Mouse (Mus musculus) lung, embryonic 15.5 days (tissue): Measurements from ENCODE around the gene Atg7. TPM values are rescaled to one million over a fixed set of nuclear protein-coding genes. Genes with fewer than 3 reads are reported as not detected.

Source experiments
- ATAC-seq: fragments of 200-750 bp; cut with Nextera tagmentation; 2 replicates; pipeline ENCODE4 v1.8.0; 2017; ENCODE audit warnings: moderate number of reproducible peaks, borderline replicate concordance; ENCODE audit not compliant: low FRiP score, low TSS enrichment; ENCODE audit errors: extremely low read depth
- H3K27ac ChIP-seq: fragments of 300-500 bp; sonication (generic); 2 replicates; pipeline ENCODE4 v1.5.1; 2015; ENCODE audit warnings: moderate library complexity, mild to moderate bottlenecking, inconsistent platforms
- H3K27me3 ChIP-seq: fragments of 300-500 bp; sonication (generic); 2 replicates; pipeline ENCODE4 v1.6.1; 2015; ENCODE audit warnings: inconsistent platforms
- H3K36me3 ChIP-seq: fragments of 300-500 bp; sonication (generic); 2 replicates; pipeline ENCODE4 v1.6.1; 2015; ENCODE audit warnings: inconsistent platforms
- H3K4me1 ChIP-seq: fragments of 300-500 bp; sonication (generic); 2 replicates; pipeline ENCODE4 v1.6.1; 2015; ENCODE audit warnings: inconsistent platforms
- H3K4me2 ChIP-seq: fragments of 300-500 bp; sonication (generic); 2 replicates; pipeline ENCODE4 v1.6.1; 2015; ENCODE audit warnings: inconsistent platforms, mild to moderate bottlenecking, moderate library complexity
- H3K4me3 ChIP-seq: fragments of 300-500 bp; sonication (generic); 2 replicates; pipeline ENCODE4 v1.5.1; 2015; ENCODE audit warnings: mild to moderate bottlenecking, inconsistent platforms
- H3K9ac ChIP-seq: fragments of 300-500 bp; sonication (generic); 2 replicates; pipeline ENCODE4 v1.6.1; 2015; ENCODE audit warnings: inconsistent platforms
- H3K9me3 ChIP-seq: fragments of 300-500 bp; sonication (generic); 2 replicates; pipeline ENCODE4 v1.6.1; 2016; ENCODE audit warnings: inconsistent platforms
- whole genome bisulfite sequencing: fragments of 180-500 bp; shearing (Covaris S2); methylation state at CpG from one replicate; pipeline ENCODE4 v1.1.7; 2015; 5-methylcytosine and 5-hydroxymethylcytosine counted together
- polyA plus RNA-seq: library from polyadenylated mRNA; unstranded; fragments of >200 nt; fragmentation: Nextera tagmentation; extraction: Ambion mirVana; gene quantifications from 2 replicates; pipeline ENCODE4 v1.2.1, GENCODE M21; 2015

Atg7 gene
- polyA plus RNA-seq, 1 experiment from 2014 or later: 22.6 TPM

DNA sequence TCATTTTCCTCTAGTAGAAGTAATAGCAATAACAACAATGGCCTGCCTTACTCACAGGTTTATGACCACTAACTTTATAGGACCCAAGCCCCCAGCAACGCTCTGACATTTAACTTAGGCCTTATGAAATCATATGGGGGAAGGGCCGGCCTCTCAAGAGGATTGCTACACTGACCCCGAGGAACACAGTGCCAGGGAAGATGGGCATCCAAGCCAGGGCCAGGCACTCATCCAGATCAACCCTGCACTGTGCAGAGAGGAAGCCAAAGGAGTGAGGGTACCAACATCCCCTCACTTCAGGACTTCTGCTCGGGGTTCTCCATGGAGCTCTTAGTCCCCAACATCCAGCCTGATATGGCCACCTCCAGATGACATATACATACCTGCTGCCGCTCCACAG, 220.6 kb downstream of the Atg7 start:
- H3K27ac ChIP-seq: no peak overlapping the region
- no peak overlapping the region for H3K4me3 ChIP-seq
- H3K36me3 ChIP-seq: peaks cover 44% of the 10 kb centered on the region
- no peak overlapping the region for H3K9ac ChIP-seq
- H3K4me1 ChIP-seq: peaks cover 52% of the 10 kb centered on the region
- H3K4me2 ChIP-seq: no peak overlapping the region
- 77% methylated on average over 5 of the region's 5 CpGs for WGBS
- H3K9me3 ChIP-seq: no peaks in the 10 kb centered on the region
- no peaks in the 10 kb centered on the region for H3K27me3 ChIP-seq
- no peak for ATAC-seq

DNA sequence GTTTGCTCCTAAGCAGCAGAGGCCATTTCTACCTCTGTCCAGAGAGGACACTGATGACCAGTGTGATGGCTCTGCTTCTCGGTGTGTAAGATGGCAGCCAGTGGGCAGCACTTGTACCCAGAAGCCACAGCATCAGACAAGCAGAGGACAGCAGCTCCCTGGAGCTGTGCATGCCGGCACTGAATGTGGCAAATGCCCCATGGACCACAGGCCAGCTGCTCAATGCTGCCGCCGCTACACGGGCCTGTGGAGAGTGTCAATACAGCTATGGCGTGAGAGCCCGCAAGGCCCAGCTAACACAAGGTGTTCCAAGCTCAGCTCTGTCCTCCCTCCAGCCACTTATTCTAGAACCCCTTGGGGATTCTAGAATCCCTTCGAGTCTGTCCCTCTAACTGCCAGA, 221.5 kb downstream of the Atg7 start:
- WGBS: 74% methylated on average over 8 of the region's 8 CpGs
- Histone ChIP-seq H3K4me1 (peaks cover 49% of the 10 kb centered on the region), H3K36me3 (peaks cover 35% of the 10 kb centered on the region), H3K9ac (no peak overlapping the region), H3K4me3 (no peak overlapping the region), H3K4me2 (no peak overlapping the region), H3K27ac (no peak overlapping the region), H3K9me3 (no peaks in the 10 kb centered on the region), H3K27me3 (no peaks in the 10 kb centered on the region)
- ATAC-seq: no peak

DNA sequence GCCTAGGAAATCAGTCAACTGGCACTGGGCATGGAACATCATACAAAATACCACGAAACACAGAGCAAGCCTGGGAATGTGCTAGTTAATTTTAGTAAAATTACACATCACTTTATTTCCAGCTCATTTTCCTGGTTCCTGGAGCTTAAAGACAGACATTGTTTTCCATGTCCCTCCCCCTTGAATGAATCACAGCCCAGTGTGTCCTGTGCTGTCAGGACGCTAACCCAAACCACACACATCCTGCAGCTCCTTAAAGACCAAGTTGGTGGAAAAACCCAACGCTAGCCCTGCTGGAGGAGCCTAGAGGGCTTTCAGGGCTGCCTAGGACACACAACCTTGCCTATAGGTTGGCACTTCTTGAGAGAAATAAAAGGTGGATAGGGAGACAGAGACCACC, 223.2 kb downstream of the Atg7 start:
- no peak for ATAC-seq
- H3K36me3 ChIP-seq: peaks cover 28% of the 10 kb centered on the region
- no peak overlapping the region for H3K4me3 ChIP-seq
- no peaks in the 10 kb centered on the region for H3K27me3 ChIP-seq
- no peaks in the 10 kb centered on the region for H3K9me3 ChIP-seq
- H3K9ac ChIP-seq: no peak overlapping the region
- no peak overlapping the region for H3K4me2 ChIP-seq
- no peak overlapping the region for H3K27ac ChIP-seq
- H3K4me1 ChIP-seq: peaks cover 57% of the 10 kb centered on the region
- WGBS: 64% methylated on average over 3 of the region's 3 CpGs

DNA sequence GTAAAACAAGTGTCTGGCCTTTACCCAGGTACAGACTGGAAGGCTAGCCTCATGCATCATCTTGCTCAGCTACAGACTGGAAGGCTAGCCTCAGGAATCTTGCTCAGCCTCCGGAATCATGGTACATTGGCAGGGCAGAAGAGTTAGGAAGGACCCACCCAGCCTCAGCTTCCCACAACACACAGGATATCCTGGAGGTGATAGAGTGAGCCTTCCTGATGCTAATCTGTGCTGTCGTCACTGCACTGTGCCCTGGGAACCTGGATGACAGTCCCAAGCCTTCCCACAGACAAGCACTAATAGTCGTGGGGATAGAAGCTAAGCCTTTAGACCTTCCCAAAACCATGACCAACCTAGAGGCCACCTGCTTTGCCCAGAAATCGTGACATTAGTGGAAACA, 223.7 kb downstream of the Atg7 start:
- Histone ChIP-seq H3K36me3 (peaks cover 28% of the 10 kb centered on the region), H3K27ac (no peak overlapping the region), H3K4me3 (no peak overlapping the region), H3K9me3 (no peaks in the 10 kb centered on the region), H3K4me1 (peaks cover 57% of the 10 kb centered on the region), H3K4me2 (no peak overlapping the region), H3K27me3 (no peaks in the 10 kb centered on the region), H3K9ac (no peak overlapping the region)
- ATAC-seq: no peak
- 61% methylated on average over 4 of the region's 4 CpGs for WGBS

DNA sequence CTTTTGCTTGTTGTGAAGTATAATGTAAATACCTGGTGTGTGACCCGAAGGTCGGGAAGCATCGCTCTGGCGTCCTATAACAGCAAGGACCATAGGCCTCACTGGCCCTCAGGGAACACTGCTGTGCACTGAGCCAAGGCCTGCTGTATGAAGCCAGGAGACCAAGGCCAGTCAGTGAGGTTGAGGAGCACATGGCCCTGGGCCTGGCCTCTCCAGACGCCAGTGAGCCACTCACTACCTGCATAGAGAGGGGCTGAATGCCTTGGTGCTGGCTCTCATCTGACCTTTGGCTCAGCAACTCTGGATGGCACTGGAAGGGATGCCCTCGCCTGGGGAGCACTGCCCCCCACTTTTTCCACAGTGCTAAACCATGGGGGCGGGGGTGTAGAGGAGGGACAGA, 225.8 kb downstream of the Atg7 start:
- Histone ChIP-seq H3K27ac (no peak overlapping the region), H3K9ac (no peak overlapping the region), H3K27me3 (no peaks in the 10 kb centered on the region), H3K4me1 (peaks cover 63% of the 10 kb centered on the region), H3K4me3 (no peak overlapping the region), H3K36me3 (peaks cover 10% of the 10 kb centered on the region; the same call in 1 of the 2 replicates), H3K4me2 (no peak overlapping the region), H3K9me3 (no peaks in the 10 kb centered on the region)
- peak; percentile 1; the same call in 1 of the 2 replicates for ATAC-seq
- 81% methylated on average over 7 of the region's 7 CpGs for WGBS

DNA sequence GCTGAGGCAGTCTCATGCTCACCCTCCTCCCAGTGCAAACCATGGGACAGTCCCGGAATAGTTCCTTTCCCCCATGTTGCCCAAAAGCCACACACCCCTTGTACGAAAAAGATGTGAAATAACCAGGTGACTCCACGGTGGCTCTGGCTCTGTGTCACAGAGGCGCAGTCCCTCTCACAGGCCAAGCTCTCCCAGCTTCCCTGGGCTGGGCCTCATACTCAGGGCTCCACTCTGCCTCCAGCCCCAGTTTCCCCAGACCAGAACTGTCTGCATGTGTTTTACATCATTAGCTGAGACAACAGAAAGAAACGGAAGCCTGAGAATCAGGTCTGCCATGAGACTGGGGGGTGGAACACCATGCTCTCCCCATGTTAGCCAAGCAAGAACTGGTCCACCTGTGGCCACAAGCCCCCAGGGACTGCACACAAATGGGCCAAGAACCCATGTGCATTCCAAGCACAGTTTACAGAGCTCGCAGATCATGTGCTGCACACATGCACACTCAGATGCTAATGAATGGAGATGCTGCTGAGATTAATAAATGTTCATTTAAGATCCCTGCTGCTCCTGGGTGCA, 226.7 kb downstream of the Atg7 start:
- H3K36me3 ChIP-seq: peaks cover 8% of the 10 kb centered on the region; the same call in 1 of the 2 replicates
- WGBS: 59% methylated on average over 6 of the region's 6 CpGs
- no peaks in the 10 kb centered on the region for H3K27me3 ChIP-seq
- no peak for ATAC-seq
- no peak overlapping the region for H3K27ac ChIP-seq
- no peak overlapping the region for H3K4me3 ChIP-seq
- H3K9ac ChIP-seq: no peak overlapping the region
- no peaks in the 10 kb centered on the region for H3K9me3 ChIP-seq
- H3K4me2 ChIP-seq: no peak overlapping the region
- peaks cover 64% of the 10 kb centered on the region for H3K4me1 ChIP-seq

DNA sequence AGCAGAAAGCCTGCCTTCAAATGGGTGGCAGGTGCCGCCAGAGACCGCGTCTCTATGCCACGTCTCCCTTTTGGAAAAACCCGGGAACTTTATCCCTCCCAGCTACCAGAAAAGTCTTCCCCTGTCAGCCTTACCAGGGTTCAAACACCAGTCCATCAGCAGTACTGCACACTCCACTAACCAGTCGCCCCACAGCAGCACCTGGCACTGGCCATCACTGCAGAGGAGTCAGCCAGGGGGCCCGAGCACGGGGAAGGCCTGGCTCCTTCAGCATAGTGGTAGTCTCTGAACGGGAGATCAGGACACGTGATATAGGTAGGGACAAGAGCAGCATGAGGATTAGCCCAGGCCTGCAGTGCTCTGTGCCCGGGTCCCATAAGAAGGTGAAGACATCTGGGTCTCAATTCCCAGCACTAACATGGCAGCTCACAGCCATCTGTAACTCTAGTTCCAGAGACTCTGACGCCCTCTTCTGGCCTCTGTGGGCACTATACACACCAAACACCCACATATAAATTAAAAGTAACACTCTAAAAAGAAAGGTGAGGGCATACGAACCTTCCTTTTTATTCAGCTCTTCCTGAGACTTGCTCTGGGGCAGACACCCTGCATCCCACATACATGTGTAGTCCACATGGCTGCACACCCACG, 228.2 kb downstream of the Atg7 start:
- H3K9me3 ChIP-seq: no peaks in the 10 kb centered on the region
- H3K27ac ChIP-seq: no peak overlapping the region
- 79% methylated on average over 14 of the region's 14 CpGs for WGBS
- H3K27me3 ChIP-seq: no peaks in the 10 kb centered on the region
- no peak overlapping the region for H3K4me2 ChIP-seq
- no peak for ATAC-seq
- H3K9ac ChIP-seq: no peak overlapping the region
- H3K4me1 ChIP-seq: peaks cover 67% of the 10 kb centered on the region
- H3K36me3 ChIP-seq: peaks cover 8% of the 10 kb centered on the region; the same call in 1 of the 2 replicates
- no peak overlapping the region for H3K4me3 ChIP-seq

DNA sequence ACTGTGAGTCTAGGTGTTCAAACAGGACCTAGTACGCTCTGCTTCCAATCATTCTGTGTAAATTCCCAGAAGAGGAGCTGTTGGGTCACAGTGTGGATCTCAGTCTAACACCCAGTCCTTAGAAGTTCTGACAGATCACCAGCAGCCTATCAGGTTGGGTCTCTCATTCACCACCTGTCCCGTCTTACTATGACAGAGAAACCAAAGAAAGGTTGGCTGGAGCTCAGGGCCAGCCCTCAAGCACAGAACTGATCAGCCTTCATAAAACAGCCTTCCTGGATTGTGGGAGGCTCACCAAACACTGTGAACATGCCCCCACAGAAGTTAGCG, 230.9 kb downstream of the Atg7 start:
- Histone ChIP-seq H3K9me3 (no peaks in the 10 kb centered on the region), H3K4me1 (peaks cover 89% of the 10 kb centered on the region), H3K36me3 (peaks cover 8% of the 10 kb centered on the region; the same call in 1 of the 2 replicates), H3K27ac (peak overlapping the region; percentile 97), H3K4me2 (peak overlapping the region; percentile 82), H3K27me3 (no peaks in the 10 kb centered on the region), H3K4me3 (peak overlapping the region; percentile 43), H3K9ac (peak overlapping the region; percentile 63)
- WGBS: 54% methylated on average over 3 of the region's 3 CpGs
- no peak for ATAC-seq

DNA sequence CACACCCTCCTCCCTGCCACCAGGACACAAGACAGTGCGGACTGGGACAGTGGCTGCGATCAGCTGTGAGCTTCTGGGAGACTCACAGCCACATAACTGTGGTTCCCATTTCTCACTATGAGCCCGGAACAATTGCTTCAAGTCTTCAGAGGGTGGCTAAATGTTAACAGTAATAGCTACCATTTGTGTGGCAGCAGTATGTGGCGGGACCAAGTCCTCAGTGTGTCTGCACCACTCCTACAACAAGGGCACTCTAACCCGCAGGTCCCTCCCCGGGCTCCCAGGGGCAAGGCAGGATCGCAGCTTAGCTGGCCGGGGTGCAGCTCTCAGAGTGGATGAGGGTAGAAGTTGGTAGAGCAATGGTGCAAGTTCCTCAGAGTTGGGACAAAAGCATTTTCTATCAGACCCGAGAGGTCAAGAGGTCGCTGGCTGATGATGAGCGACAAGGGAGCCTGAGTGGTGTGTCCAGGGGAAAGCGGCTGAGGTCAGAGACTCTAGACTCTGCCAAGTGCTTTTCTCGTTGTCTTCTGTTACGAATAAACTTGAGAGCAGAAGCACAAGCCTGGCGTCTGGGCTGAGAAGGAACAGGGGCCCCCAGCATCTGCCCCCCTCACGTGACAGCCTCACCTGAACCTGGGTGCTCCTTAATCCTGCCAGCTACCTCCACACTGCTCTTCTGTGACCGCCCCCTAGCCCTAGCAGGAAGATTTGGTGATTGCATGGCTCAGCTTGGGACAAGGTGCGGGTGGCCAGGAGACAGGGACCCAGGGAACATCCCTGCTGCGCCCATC, 231.4 kb downstream of the Atg7 start:
- no peaks in the 10 kb centered on the region for H3K27me3 ChIP-seq
- H3K36me3 ChIP-seq: peaks cover 8% of the 10 kb centered on the region; the same call in 1 of the 2 replicates
- no peaks in the 10 kb centered on the region for H3K9me3 ChIP-seq
- 9% methylated on average over 19 of the region's 19 CpGs for WGBS
- H3K4me2 ChIP-seq: peak overlapping the region; percentile 82
- H3K4me1 ChIP-seq: peaks cover 93% of the 10 kb centered on the region
- peak overlapping the region; percentile 43 for H3K4me3 ChIP-seq
- peak; percentile 53; the same call in 1 of the 2 replicates for ATAC-seq
- peak overlapping the region; percentile 97 for H3K27ac ChIP-seq
- peak overlapping the region; percentile 63 for H3K9ac ChIP-seq

DNA sequence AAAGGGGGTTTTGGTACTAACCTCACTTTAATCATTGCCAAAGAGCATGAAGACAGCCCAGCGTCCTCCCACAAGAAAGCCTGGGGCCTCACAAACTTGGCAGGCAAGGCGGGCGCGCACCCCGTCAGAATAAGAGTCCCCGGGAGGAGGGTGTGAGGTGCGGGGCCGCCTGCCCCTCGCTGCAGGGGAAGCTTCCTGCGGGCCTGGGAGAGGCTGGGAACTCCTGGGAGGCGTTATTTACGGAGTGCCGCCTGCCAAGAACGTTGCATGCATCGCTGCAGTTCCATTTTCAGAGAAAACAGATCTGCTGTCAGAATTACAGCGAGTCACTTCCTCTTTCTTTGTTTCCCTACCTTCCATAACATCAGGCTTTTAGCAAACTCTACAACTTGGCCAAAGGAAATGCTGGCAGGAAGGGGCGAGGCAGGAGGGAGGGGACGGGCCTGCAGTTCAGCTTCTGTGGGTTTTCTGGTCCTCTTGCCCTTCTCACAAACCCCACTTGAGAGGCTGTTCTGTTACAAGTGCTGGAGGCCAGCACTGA, 232.2 kb downstream of the Atg7 start:
- WGBS: under 1% methylated on average over 18 of the region's 18 CpGs
- peak overlapping the region; percentile 97 for H3K27ac ChIP-seq
- ATAC-seq: peak; percentile 90

DNA sequence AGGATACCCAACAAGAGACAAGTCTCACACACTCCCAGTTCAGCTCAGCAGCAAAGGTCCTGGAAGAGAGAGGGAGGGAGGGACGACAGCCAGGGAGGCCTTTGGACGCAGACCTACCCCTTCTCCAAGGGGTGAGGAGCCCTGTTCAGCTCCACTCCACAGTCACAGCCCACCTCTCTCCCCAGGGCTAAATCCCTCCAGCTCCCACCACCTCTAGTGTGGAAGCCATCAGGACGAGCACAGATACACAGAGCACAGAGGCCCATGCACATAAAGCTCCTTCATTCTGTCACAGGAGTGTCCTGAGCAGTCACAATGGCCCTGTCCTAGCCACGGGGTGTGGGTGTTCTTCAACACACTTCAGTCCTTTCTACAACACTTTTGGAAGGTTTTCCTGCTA, 233.1 kb downstream of the Atg7 start:
- WGBS: 10% methylated on average over 4 of the region's 4 CpGs
- Histone ChIP-seq H3K9ac (peak overlapping the region; percentile 20; the same call in 1 of the 2 replicates), H3K9me3 (no peaks in the 10 kb centered on the region), H3K27me3 (no peaks in the 10 kb centered on the region), H3K36me3 (peaks cover 6% of the 10 kb centered on the region; the same call in 1 of the 2 replicates), H3K27ac (peak overlapping the region; percentile 97), H3K4me2 (no peak overlapping the region), H3K4me3 (no peak overlapping the region), H3K4me1 (peaks cover 93% of the 10 kb centered on the region)
- no peak for ATAC-seq

More for the DNA sequence above, 232.2 kb downstream of the Atg7 start:
- Histone ChIP-seq H3K36me3 (peaks cover 8% of the 10 kb centered on the region; the same call in 1 of the 2 replicates), H3K9me3 (no peaks in the 10 kb centered on the region), H3K4me2 (peak overlapping the region; percentile 82), H3K27me3 (no peaks in the 10 kb centered on the region), H3K4me3 (peak overlapping the region; percentile 43), H3K9ac (peak overlapping the region; percentile 63), H3K4me1 (peaks cover 93% of the 10 kb centered on the region)
